Mouse (Mus musculus) regulatory T cell (primary cell): ENCODE data around the gene Pla2g5.

Experiments used
- in situ Hi-C: fragments of 300-600 bp; cut with MboI, MseI; formaldehyde crosslinking; loops from one replicate; pipeline ENCODE4 v1.15.1; 2025; ENCODE audit warnings: high pct_unique_total_duplicates

Pla2g5 gene

GRCm38 (mm10) chr4:138796513-138797216 is 66.6 kb downstream of the Pla2g5 start:
- in situ Hi-C loops = no loop called here

- in situ Hi-C loops = no loop called here
These were observed 68.9 kb downstream of the Pla2g5 start for GRCm38 (mm10) chr4:138794344-138794743.

GRCm38 (mm10) chr4:138793276-138793675 is 70.0 kb downstream of the Pla2g5 start:
- in situ Hi-C loops = no loop called here

- in situ Hi-C loops = no loop called here
These were observed 70.7 kb downstream of the Pla2g5 start for GRCm38 (mm10) chr4:138792599-138792998.

GRCm38 (mm10) chr4:138791452-138791851 is 71.8 kb downstream of the Pla2g5 start:
- in situ Hi-C loops = no loop called here

GRCm38 (mm10) chr4:138788381-138788780 is 74.9 kb downstream of the Pla2g5 start:
- in situ Hi-C loops = no loop called here

GRCm38 (mm10) chr4:138786141-138786540 is 77.1 kb downstream of the Pla2g5 start:
- in situ Hi-C loops = no loop called here

- in situ Hi-C loops = no loop called here
These were observed 77.6 kb downstream of the Pla2g5 start for GRCm38 (mm10) chr4:138785721-138786120.

GRCm38 (mm10) chr4:138782098-138782497 is 81.2 kb downstream of the Pla2g5 start:
- in situ Hi-C loops = no loop called here

GRCm38 (mm10) chr4:138780300-138780699 is 83.0 kb downstream of the Pla2g5 start:
- in situ Hi-C loops = no loop called here

- in situ Hi-C loops = no loop called here
These were observed 85.6 kb downstream of the Pla2g5 start for GRCm38 (mm10) chr4:138777417-138778407.

- in situ Hi-C loops = no loop called here
These were observed 87.8 kb downstream of the Pla2g5 start, which contains the start of gene Pla2g2d for GRCm38 (mm10) chr4:138775435-138775834. TSS of gene Pla2g2d (plus strand) at chr4:138775735.

GRCm38 (mm10) chr4:138772386-138772785 is 90.9 kb downstream of the Pla2g5 start:
- in situ Hi-C loops = no loop called here

GRCm38 (mm10) chr4:138771970-138772369 is 91.3 kb downstream of the Pla2g5 start:
- in situ Hi-C loops = no loop called here

GRCm38 (mm10) chr4:138762266-138762665 is 101.0 kb downstream of the Pla2g5 start:
- in situ Hi-C loops = no loop called here

- in situ Hi-C loops = no loop called here
These were observed 105.9 kb downstream of the Pla2g5 start, which contains the start of gene Pla2g2f for GRCm38 (mm10) chr4:138757416-138757815. TSS of gene Pla2g2f (minus strand) at chr4:138757626.

- in situ Hi-C loops = no loop called here
These were observed 107.3 kb downstream of the Pla2g5 start for GRCm38 (mm10) chr4:138755983-138756382.

GRCm38 (mm10) chr4:138755439-138755838 is 107.8 kb downstream of the Pla2g5 start:
- in situ Hi-C loops = no loop called here

- in situ Hi-C loops = no loop called here
These were observed 108.8 kb downstream of the Pla2g5 start for GRCm38 (mm10) chr4:138754432-138754831.

- in situ Hi-C loops = no loop called here
These were observed 109.7 kb downstream of the Pla2g5 start for GRCm38 (mm10) chr4:138753608-138754007.

- in situ Hi-C loops = no loop called here
These were observed 110.7 kb downstream of the Pla2g5 start for GRCm38 (mm10) chr4:138752603-138753002.
